Comparison of ENCODE assay signal across 16 mouse cellular contexts in the genomic region with DNA sequence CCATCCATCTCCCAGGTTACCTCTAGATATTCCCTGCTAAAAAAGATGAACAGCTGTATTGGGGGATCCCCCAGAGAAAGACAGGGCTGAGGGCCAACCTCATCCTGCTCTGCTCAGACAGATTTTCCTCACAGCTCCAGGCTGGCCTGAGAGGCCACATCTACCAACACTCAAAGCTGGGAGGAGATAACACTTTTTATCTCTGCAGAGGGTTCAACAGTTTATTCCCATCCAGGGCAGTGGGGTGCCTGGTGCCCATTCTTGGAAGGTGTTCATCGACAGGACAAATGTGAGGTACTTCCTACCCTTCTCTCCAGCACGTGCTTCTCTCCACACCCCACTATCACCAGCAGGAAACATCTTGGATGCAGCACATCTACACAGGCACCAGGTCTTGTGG. TPM values are rescaled to one million over a fixed set of nuclear protein-coding genes. Genes with fewer than 3 reads are reported as not detected.
"Had no signal": no experiment of that assay in that cellular context is flagged by ENCODE, and none has a peak within 500 bp of the region (broad histone marks: within the 10 kb centered on the region; RNA-seq: fewer than 3 reads in every experiment).

No protein-coding gene starts in this region.

- H3K27ac ChIP-seq: limb, embryonic 15.5 days; liver, embryonic 12.5 days; midbrain, embryonic 12.5 days; neural tube, embryonic 13.5 days; stomach, embryonic 15.5 days had no signal

- H3K36me3 ChIP-seq: limb, embryonic 15.5 days; liver, embryonic 12.5 days; midbrain, embryonic 12.5 days; neural tube, embryonic 13.5 days; stomach, embryonic 15.5 days had no signal

- H3K4me3 ChIP-seq: limb, embryonic 15.5 days; liver, embryonic 12.5 days; midbrain, embryonic 12.5 days; neural tube, embryonic 13.5 days; stomach, embryonic 15.5 days had no signal

- DNase-seq: kidney, adult 2 months; kidney, postnatal 25 days; layer of hippocampus, adult 9-11 months; layer of hippocampus, postnatal 36 days; lung, postnatal 10 days; retina, postnatal 1 day; right cerebral cortex, postnatal 4 days; thymus, adult 2 months; thymus, postnatal 25 days had no signal

- H3K9ac ChIP-seq: limb, embryonic 15.5 days; liver, embryonic 12.5 days; midbrain, embryonic 12.5 days; neural tube, embryonic 13.5 days; stomach, embryonic 15.5 days had no signal

- H3K27me3 ChIP-seq: liver, embryonic 12.5 days; midbrain, embryonic 12.5 days; neural tube, embryonic 13.5 days; stomach, embryonic 15.5 days had no signal

- H3K4me1 ChIP-seq: limb, embryonic 15.5 days; midbrain, embryonic 12.5 days; neural tube, embryonic 13.5 days; stomach, embryonic 15.5 days had no signal

- H3K9me3 ChIP-seq: limb, embryonic 15.5 days; liver, embryonic 12.5 days; midbrain, embryonic 12.5 days; neural tube, embryonic 13.5 days; stomach, embryonic 15.5 days had no signal

- ATAC-seq: liver, embryonic 12.5 days; midbrain, embryonic 16.5 days had no signal

- H3K4me2 ChIP-seq: limb, embryonic 15.5 days; liver, embryonic 12.5 days; midbrain, embryonic 12.5 days; neural tube, embryonic 13.5 days; stomach, embryonic 15.5 days had no signal

RNA-seq across cellular contexts. Expression of a gene that starts 47.6 kb away (rescaled TPM):
- total RNA-seq: megakaryocyte-erythroid progenitor cell, adult 5-6 weeks had no signal
